Mouse (Mus musculus) hindbrain, embryonic 14.5 days (tissue): ENCODE measurements around the gene Ass1. TPM values are rescaled to one million over a fixed set of nuclear protein-coding genes. Genes with fewer than 3 reads are reported as not detected.
A peak's percentile ranks its signal among the peaks of the same experiment; 100 is the strongest.

ENCODE experiments used
- ATAC-seq: fragments of 200-750 bp; cut with Nextera tagmentation; 2 replicates; pipeline ENCODE4 v1.8.0; 2017; ENCODE audit warnings: moderate number of reproducible peaks, mild to moderate bottlenecking, moderate TSS enrichment, moderate library complexity; ENCODE audit not compliant: low FRiP score
- DNase-seq: peaks from one replicate; pipeline ENCODE4 v3.0.0-alpha.2; 2015; ENCODE audit warnings: low spot score
- H3K27ac ChIP-seq: fragments of 300-500 bp; sonication (generic); 2 replicates; pipeline ENCODE4 v1.5.1; 2014; ENCODE audit warnings: mild to moderate bottlenecking, moderate library complexity
- H3K27me3 ChIP-seq: fragments of 300-500 bp; sonication (generic); 2 replicates; pipeline ENCODE4 v1.6.1; 2014; ENCODE audit warnings: mild to moderate bottlenecking, low read length, mixed read lengths; ENCODE audit not compliant: control insufficient read depth, insufficient read depth
- H3K36me3 ChIP-seq: fragments of 300-500 bp; sonication (generic); replicated peaks from 2 replicates; pipeline ENCODE4 v1.6.1; 2014; ENCODE audit not compliant: control insufficient read depth, insufficient read depth
- H3K4me1 ChIP-seq: fragments of 300-500 bp; sonication (generic); replicated peaks from 2 replicates; pipeline ENCODE4 v1.6.1; 2014; ENCODE audit warnings: antibody characterized with exemption, low read length, mixed read lengths; ENCODE audit not compliant: control insufficient read depth, insufficient read depth
- H3K4me2 ChIP-seq: fragments of 300-500 bp; sonication (generic); replicated peaks from 2 replicates; pipeline ENCODE4 v1.6.1; 2014; ENCODE audit warnings: mild to moderate bottlenecking, moderate library complexity
- H3K4me3 ChIP-seq: fragments of 300-500 bp; sonication (generic); replicated peaks from 2 replicates; pipeline ENCODE4 v1.5.1; 2014; ENCODE audit warnings: mild to moderate bottlenecking, low read length
- H3K9ac ChIP-seq: fragments of 300-500 bp; sonication (generic); 2 replicates; pipeline ENCODE4 v1.6.1; 2014
- H3K9me3 ChIP-seq: fragments of 300-500 bp; sonication (generic); 2 replicates; pipeline ENCODE4 v1.6.1; 2016; ENCODE audit warnings: low read length; ENCODE audit not compliant: control insufficient read depth
- WGBS: fragments of 180-500 bp; shearing (Covaris S2); extraction: QIAGEN DNeasy Blood & Tissue Kit; methylation state at CpG from one replicate; pipeline ENCODE4 v1.1.7; 2014; 5-methylcytosine and 5-hydroxymethylcytosine counted together
- polyA plus RNA-seq: library from polyadenylated mRNA; unstranded; fragments of >200 nt; fragmentation: Nextera tagmentation; extraction: Ambion mirVana; gene quantifications from 2 replicates; pipeline ENCODE4 v1.2.1, GENCODE M21; 2014

Ass1 gene
- polyA plus RNA-seq, 1 experiment from 2014 or later = 6.1 TPM

DNA sequence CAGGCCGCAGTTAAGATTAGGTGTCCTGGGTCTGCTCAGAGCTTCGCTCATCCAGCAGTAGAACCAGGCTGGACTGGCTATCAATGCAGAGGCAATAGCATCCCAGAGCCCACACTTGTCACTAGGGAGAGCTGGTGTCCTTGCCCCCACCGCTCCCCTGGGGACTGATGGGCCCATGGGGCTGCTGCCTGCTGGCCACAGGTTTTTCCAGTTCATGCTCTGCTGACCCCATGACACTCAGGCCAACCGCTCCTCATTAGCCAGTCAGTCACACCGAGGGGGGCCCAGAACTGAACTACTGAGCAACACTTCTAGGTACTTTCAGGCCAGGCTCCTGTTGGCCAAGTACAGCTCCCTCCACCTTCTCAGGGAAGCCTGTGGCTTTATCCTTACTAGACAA is 24.3 kb downstream of the Ass1 start:
- 27% methylated on average over 5 of the region's 5 CpGs for WGBS
- Histone ChIP-seq H3K4me1 (peaks cover 50% of the 10 kb centered on the region), H3K9me3 (no peaks in the 10 kb centered on the region), H3K36me3 (no peaks in the 10 kb centered on the region), H3K27ac (no peak overlapping the region), H3K4me2 (no peak overlapping the region; the same call in 1 of the 2 replicates), H3K9ac (no peak overlapping the region), H3K4me3 (no peak overlapping the region), H3K27me3 (peaks cover 72% of the 10 kb centered on the region)
- DNase-seq (no peak), ATAC-seq (no peak)

DNA sequence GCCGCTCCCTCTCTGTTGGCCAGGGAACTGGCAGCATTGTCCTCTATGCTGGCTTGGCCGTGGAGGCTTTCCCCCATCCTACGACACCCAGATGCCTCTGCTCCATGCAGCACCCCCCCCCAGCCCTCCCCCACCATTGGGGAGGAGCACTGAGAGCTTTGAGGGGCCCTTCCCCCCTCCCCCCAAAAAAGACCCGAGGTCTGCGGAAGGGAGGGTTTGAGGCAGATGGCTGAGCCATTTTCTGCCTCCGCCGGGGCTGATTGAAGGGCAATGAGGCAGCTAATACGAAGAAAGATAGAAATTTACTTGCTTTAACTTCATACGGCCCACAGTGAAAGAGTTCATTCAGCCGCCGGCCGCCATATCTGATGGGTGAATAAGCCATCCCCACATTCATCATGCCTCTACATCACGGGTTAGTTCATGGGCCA is 25.1 kb downstream of the Ass1 start:
- WGBS = 21% methylated on average over 13 of the region's 13 CpGs
- peak; percentile 46; the same call in 1 of the 2 replicates for ATAC-seq

DNA sequence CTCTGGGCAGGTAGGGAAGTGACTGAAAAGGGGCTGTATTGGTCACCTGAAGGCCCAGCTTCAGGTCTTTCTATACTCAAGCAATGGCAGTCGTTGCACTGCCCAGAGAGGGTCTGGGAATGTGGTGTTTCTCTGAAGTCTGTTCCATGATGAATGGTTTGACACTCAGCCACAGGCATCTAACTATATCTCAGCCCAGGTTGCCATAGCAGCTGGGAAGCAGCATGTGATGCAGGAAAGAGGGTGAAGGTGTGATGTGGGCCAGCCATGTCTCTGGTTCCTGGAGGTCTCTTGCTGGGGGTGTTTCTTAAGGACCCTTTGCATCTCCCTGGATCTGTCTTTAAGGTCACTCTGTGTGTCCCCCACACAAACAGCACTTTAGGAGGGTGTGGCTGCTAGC is 26.1 kb downstream of the Ass1 start:
- Histone ChIP-seq H3K27me3 (peaks cover 70% of the 10 kb centered on the region), H3K27ac (no peak overlapping the region), H3K9me3 (no peaks in the 10 kb centered on the region), H3K4me2 (no peak overlapping the region), H3K4me3 (no peak overlapping the region), H3K36me3 (no peaks in the 10 kb centered on the region), H3K9ac (no peak overlapping the region), H3K4me1 (peaks cover 64% of the 10 kb centered on the region)
- ATAC-seq (no peak), DNase-seq (no peak)
- WGBS = 38% methylated on average over 1 of the region's 1 CpGs

More for the DNA sequence above, 25.1 kb downstream of the Ass1 start:
- no peaks in the 10 kb centered on the region for H3K36me3 ChIP-seq
- no peak overlapping the region for H3K4me3 ChIP-seq
- H3K4me1 ChIP-seq = peaks cover 57% of the 10 kb centered on the region
- H3K4me2 ChIP-seq = no peak overlapping the region; the same call in 1 of the 2 replicates
- peaks cover 73% of the 10 kb centered on the region for H3K27me3 ChIP-seq
- H3K27ac ChIP-seq = no peak overlapping the region
- H3K9ac ChIP-seq = no peak overlapping the region
- H3K9me3 ChIP-seq = no peaks in the 10 kb centered on the region
- no peak for DNase-seq

DNA sequence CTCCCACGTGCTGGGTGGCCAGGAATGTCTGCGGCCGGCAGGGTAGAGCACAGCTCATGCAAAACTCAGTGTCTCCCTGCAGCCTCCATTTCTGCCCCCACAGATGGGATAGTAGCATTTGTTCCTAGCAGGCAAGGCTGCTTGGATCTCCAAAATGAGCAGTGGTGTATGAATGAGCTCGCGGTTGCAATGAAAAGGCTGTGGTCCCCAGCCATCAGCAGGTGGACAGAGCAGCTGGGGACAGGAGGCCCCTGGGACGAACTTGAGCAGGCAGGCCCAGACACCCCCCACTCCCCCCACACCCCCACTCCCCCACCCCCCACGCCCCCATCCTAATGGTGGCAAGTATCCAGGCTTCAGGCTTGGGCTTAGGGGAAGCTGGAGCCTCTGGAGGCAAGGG is 27.1 kb downstream of the Ass1 start:
- no peak overlapping the region for H3K4me3 ChIP-seq
- ATAC-seq (no peak), DNase-seq (no peak)
- peaks cover 64% of the 10 kb centered on the region for H3K4me1 ChIP-seq
- H3K9me3 ChIP-seq = no peaks in the 10 kb centered on the region
- H3K27ac ChIP-seq = no peak overlapping the region
- H3K36me3 ChIP-seq = no peaks in the 10 kb centered on the region
- peaks cover 70% of the 10 kb centered on the region for H3K27me3 ChIP-seq
- H3K4me2 ChIP-seq = no peak overlapping the region
- WGBS = 26% methylated on average over 7 of the region's 7 CpGs
- H3K9ac ChIP-seq = no peak overlapping the region

DNA sequence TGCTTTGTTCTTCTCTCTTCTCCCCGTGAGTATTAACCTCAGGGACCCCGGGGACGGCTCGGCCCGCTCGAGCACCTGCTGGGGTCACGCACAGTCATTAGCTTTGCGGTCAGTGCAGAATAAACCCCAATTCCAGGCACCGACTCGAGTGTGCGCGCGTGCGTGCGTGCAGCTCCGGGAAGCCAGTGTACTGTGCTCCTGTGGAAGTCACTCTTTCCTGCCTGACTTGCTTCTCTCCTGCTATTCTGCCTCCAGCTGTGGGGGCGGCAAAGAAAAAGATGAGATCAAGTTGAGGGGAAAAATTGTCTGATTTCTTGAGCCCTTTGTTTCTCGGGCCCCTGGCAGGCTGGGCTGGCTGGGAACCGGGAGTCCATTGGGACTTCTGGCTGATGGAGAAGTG is 27.6 kb downstream of the Ass1 start:
- WGBS = 40% methylated on average over 19 of the region's 19 CpGs
- DNase-seq = no peak
- H3K9me3 ChIP-seq = no peaks in the 10 kb centered on the region
- H3K4me3 ChIP-seq = no peak overlapping the region
- no peak overlapping the region for H3K27ac ChIP-seq
- H3K36me3 ChIP-seq = no peaks in the 10 kb centered on the region
- H3K4me2 ChIP-seq = no peak overlapping the region
- peaks cover 69% of the 10 kb centered on the region for H3K27me3 ChIP-seq
- H3K9ac ChIP-seq = no peak overlapping the region
- no peak for ATAC-seq
- H3K4me1 ChIP-seq = peaks cover 64% of the 10 kb centered on the region

DNA sequence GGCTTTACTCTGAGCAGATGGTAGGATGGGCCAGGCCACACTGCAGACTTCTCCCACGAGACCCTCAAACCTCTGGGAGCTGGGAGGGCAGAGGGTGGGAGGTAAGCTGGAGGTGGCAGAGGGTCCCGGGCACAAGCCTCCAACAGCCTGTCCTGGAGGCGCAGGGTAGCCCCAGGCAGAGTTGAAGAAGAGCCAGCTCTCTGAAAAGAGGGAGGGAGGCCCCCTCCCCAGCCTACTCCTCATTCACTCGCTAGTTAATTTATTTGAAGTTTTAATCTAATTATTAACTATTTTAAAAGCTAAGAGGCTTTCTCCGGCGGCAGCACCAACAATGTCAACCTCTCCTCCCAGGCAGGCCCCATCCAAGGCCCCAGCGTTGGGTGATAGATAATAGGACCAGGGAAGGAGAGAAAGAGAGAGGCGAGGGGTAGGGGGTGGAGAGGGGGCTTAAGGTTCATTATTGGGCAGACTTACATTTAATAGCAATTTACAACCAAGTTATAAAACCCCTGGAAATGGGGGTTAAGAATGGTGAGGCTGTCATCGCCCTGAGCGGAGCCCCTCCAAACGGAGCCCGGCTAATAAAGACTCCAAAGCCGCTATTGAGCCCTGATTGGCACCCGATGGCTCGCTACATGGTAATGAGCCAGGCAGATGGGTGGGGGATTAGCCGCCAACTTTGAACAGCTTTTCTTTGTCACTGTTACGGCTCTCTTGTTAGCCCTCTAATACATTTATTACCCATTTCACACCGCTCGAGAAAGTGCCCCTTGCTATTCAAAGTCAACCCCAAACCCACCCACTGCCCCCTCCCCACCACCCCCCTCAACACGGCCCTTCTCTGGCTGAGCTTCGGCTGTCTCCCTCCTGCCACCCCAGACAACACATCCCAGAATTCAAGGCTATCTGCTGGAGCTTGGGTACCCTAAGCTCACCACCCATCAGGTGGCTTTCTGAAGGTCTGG is 29.6 kb downstream of the Ass1 start:
- ATAC-seq (peak; percentile 57), DNase-seq (no peak)
- Histone ChIP-seq H3K4me2 (0 out of 2 replicates have a peak overlapping the region, but pooled peaks have one; percentile 9), H3K27ac (no peak overlapping the region), H3K9ac (no peak overlapping the region), H3K4me3 (no peak overlapping the region), H3K9me3 (no peaks in the 10 kb centered on the region), H3K4me1 (peaks cover 58% of the 10 kb centered on the region), H3K27me3 (peaks cover 70% of the 10 kb centered on the region), H3K36me3 (no peaks in the 10 kb centered on the region)
- 15% methylated on average over 20 of the region's 21 CpGs for WGBS

DNA sequence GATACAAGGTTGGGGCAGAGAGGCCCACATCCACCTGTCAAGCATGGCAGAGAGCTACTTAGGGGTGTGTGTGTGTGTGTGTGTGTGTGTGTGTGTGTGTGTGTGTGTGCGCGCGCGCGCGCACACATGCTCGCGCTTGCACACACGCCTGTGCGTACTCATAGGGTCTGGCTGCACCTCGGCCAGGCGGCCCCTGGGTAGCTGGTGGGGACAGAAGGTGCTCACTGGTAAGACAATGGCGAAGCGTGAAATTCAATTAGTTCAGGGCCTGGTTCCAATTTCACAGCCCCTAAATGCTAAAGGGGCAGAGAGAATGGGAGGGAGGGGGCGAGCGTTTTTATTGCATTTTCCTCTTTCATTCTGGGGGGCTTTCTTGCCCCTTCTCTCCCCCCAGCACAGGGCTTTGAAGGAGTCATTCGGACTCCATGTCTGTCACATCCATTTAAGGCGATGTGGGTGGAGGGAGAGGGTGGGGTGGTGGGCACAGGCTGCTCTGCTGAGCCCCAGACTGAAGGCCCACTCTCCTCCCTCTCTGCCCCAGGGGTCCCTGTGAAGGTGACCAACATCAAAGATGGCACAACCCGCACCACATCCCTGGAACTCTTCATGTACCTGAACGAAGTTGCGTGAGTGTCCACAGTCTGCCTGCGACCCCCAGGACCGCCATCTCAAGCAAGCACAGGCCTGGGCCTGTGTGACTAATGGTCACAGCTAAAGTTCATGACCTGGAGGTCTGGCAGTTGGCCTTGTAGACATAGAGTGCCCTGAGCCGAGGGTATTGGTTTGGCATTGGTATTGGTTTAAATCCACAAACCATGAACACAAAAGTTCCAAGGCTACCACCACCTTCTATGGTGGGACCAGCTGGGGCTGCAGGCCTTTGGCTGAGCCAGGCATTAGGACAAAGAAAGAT is 30.5 kb downstream of the Ass1 start:
- WGBS = 30% methylated on average over 24 of the region's 24 CpGs
- DNase-seq = peak; percentile 48
- H3K27ac ChIP-seq = no peak overlapping the region

DNA sequence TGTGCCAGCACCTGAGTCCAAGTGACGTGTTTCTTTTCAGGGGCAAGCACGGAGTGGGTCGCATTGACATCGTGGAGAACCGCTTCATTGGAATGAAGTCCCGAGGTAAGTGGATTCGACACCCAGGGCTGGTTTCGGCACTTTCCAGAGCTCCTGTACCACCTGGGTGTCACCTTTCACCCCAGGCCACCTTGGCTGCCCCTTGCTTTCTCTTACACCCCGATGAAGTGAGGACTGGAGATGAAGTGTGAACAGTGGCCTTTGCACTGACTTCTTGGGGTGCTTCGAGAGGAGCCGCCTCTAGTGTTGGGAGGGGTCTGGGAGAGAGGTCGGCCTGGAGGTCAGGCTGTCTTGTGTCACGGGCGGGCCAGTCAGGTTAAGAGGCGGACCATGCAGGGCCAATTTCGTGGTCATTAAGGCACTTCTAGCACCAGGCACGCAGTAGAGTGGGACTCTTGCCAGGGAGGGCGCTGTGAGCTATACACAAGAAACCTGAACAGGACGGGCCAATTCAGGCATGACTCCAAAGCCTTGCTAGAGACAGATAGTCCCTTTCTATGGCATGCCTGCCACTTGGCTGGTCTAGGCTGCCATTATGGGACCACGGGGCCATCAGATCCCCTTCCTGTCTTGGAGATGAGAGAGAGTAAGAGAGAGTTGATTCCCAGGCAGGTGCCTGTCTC is 31.6 kb downstream of the Ass1 start:
- Histone ChIP-seq H3K9me3 (no peaks in the 10 kb centered on the region), H3K4me2 (no peak overlapping the region), H3K4me3 (no peak overlapping the region), H3K36me3 (no peaks in the 10 kb centered on the region), H3K27me3 (peaks cover 76% of the 10 kb centered on the region), H3K27ac (no peak overlapping the region), H3K9ac (no peak overlapping the region), H3K4me1 (peaks cover 49% of the 10 kb centered on the region)
- peak; percentile 53 for DNase-seq
- ATAC-seq = no peak
- WGBS = 47% methylated on average over 20 of the region's 20 CpGs

More for the DNA sequence above, 30.5 kb downstream of the Ass1 start:
- H3K27me3 ChIP-seq = peaks cover 76% of the 10 kb centered on the region
- peak; percentile 39; the same call in 1 of the 2 replicates for ATAC-seq
- no peak overlapping the region for H3K4me2 ChIP-seq
- no peak overlapping the region for H3K9ac ChIP-seq
- no peaks in the 10 kb centered on the region for H3K9me3 ChIP-seq
- no peaks in the 10 kb centered on the region for H3K36me3 ChIP-seq
- H3K4me1 ChIP-seq = peaks cover 59% of the 10 kb centered on the region
- no peak overlapping the region for H3K4me3 ChIP-seq
